Mouse (Mus musculus): ENCODE results near the gene Nek6. TPM values are rescaled to one million over a fixed set of nuclear protein-coding genes. Genes with fewer than 3 reads are reported as not detected.

Nek6 gene
- polyA plus RNA-seq, 1 experiment: 31.3 TPM

- H3K4me1 ChIP-seq (ENCODE audit: control insufficient read depth, insufficient read depth, low read length): peaks cover 11% of the 10 kb centered on the region
- H3K9ac ChIP-seq (ENCODE audit: low read depth, poor library complexity, severe bottlenecking): no peak overlapping the region
- H3K27me3 ChIP-seq (ENCODE audit: control insufficient read depth, insufficient read depth, low read length, poor library complexity, severe bottlenecking): no peaks in the 10 kb centered on the region
- 0 out of 2 replicates have a peak, but pooled peaks cover 2% of the 10 kb centered on the region for H3K36me3 ChIP-seq (ENCODE audit: control insufficient read depth, insufficient read depth, low read length, poor library complexity, severe bottlenecking)
- H3K4me3 ChIP-seq (ENCODE audit: low read depth, low read length): no peak overlapping the region
- H3K9me3 ChIP-seq (replicated peaks; ENCODE audit: control insufficient read depth, insufficient read depth, low read length, poor library complexity, severe bottlenecking): no peaks in the 10 kb centered on the region
- no peak for TF ChIP-seq POLR2A (IDR thresholded peaks at IDR 0.05; ENCODE audit: insufficient read depth, low read length)
- no peak for TF ChIP-seq CTCF (IDR thresholded peaks at IDR 0.05; ENCODE audit: low read depth, low read length)
- no peak for TF ChIP-seq EP300 (IDR thresholded peaks at IDR 0.05; ENCODE audit: insufficient read depth, low read depth, low read length)
- 0 out of 2 replicates have a peak overlapping the region, but pooled peaks have one; percentile 30 for H3K27ac ChIP-seq (ENCODE audit: insufficient read depth, low read length)
Observed at GRCm38 (mm10) chr2:38560296-38561227, 49.1 kb downstream of the Nek6 start.

GRCm38 (mm10) chr2:38562596-38562995 lies 51.2 kb downstream of the Nek6 start:
- H3K4me3 ChIP-seq (ENCODE audit: low read depth, low read length): no peak overlapping the region
- H3K27me3 ChIP-seq (ENCODE audit: control insufficient read depth, insufficient read depth, low read length, poor library complexity, severe bottlenecking): no peaks in the 10 kb centered on the region
- peaks cover 3% of the 10 kb centered on the region for H3K4me1 ChIP-seq (ENCODE audit: control insufficient read depth, insufficient read depth, low read length)
- no peaks in the 10 kb centered on the region for H3K9me3 ChIP-seq (replicated peaks; ENCODE audit: control insufficient read depth, insufficient read depth, low read length, poor library complexity, severe bottlenecking)
- H3K36me3 ChIP-seq (ENCODE audit: control insufficient read depth, insufficient read depth, low read length, poor library complexity, severe bottlenecking): 0 out of 2 replicates have a peak, but pooled peaks cover 2% of the 10 kb centered on the region
- H3K9ac ChIP-seq (ENCODE audit: low read depth, poor library complexity, severe bottlenecking): no peak overlapping the region
- TF ChIP-seq CTCF (IDR thresholded peaks at IDR 0.05; ENCODE audit: low read depth, low read length): no peak
- H3K27ac ChIP-seq (ENCODE audit: insufficient read depth, low read length): no peak overlapping the region

- no peak overlapping the region for H3K4me3 ChIP-seq (ENCODE audit: low read depth, low read length)
- H3K4me1 ChIP-seq (ENCODE audit: control insufficient read depth, insufficient read depth, low read length): no peaks in the 10 kb centered on the region
- no peak overlapping the region for H3K27ac ChIP-seq (ENCODE audit: insufficient read depth, low read length)
- H3K9me3 ChIP-seq (replicated peaks; ENCODE audit: control insufficient read depth, insufficient read depth, low read length, poor library complexity, severe bottlenecking): no peaks in the 10 kb centered on the region
- no peak overlapping the region for H3K9ac ChIP-seq (ENCODE audit: low read depth, poor library complexity, severe bottlenecking)
- H3K36me3 ChIP-seq (ENCODE audit: control insufficient read depth, insufficient read depth, low read length, poor library complexity, severe bottlenecking): no peaks in the 10 kb centered on the region
- H3K27me3 ChIP-seq (ENCODE audit: control insufficient read depth, insufficient read depth, low read length, poor library complexity, severe bottlenecking): no peaks in the 10 kb centered on the region
- TF ChIP-seq POLR2A (IDR thresholded peaks at IDR 0.05; ENCODE audit: insufficient read depth, low read length) (no peak), EP300 (IDR thresholded peaks at IDR 0.05; ENCODE audit: insufficient read depth, low read depth, low read length) (no peak), CTCF (IDR thresholded peaks at IDR 0.05; ENCODE audit: low read depth, low read length) (no peak)
Observed at GRCm38 (mm10) chr2:38571971-38572601, 60.6 kb downstream of the Nek6 start.

- Histone ChIP-seq H3K27ac (ENCODE audit: insufficient read depth, low read length) (no peak overlapping the region), H3K9ac (ENCODE audit: low read depth, poor library complexity, severe bottlenecking) (no peak overlapping the region), H3K36me3 (ENCODE audit: control insufficient read depth, insufficient read depth, low read length, poor library complexity, severe bottlenecking) (no peaks in the 10 kb centered on the region), H3K4me1 (ENCODE audit: control insufficient read depth, insufficient read depth, low read length) (no peaks in the 10 kb centered on the region), H3K27me3 (ENCODE audit: control insufficient read depth, insufficient read depth, low read length, poor library complexity, severe bottlenecking) (no peaks in the 10 kb centered on the region), H3K4me3 (ENCODE audit: low read depth, low read length) (no peak overlapping the region), H3K9me3 (replicated peaks; ENCODE audit: control insufficient read depth, insufficient read depth, low read length, poor library complexity, severe bottlenecking) (no peaks in the 10 kb centered on the region)
- no peak for TF ChIP-seq EP300 (IDR thresholded peaks at IDR 0.05; ENCODE audit: insufficient read depth, low read depth, low read length)
- no peak for TF ChIP-seq POLR2A (IDR thresholded peaks at IDR 0.05; ENCODE audit: insufficient read depth, low read length)
- TF ChIP-seq CTCF (IDR thresholded peaks at IDR 0.05; ENCODE audit: low read depth, low read length): no peak
Observed at GRCm38 (mm10) chr2:38574697-38575096, 63.3 kb downstream of the Nek6 start.

GRCm38 (mm10) chr2:38578602-38579521 lies 67.4 kb downstream of the Nek6 start:
- Histone ChIP-seq H3K36me3 (ENCODE audit: control insufficient read depth, insufficient read depth, low read length, poor library complexity, severe bottlenecking) (no peaks in the 10 kb centered on the region), H3K27ac (ENCODE audit: insufficient read depth, low read length) (no peak overlapping the region)

More at GRCm38 (mm10) chr2:38578602-38579521, 67.4 kb downstream of the Nek6 start:
- TF ChIP-seq EP300 (IDR thresholded peaks at IDR 0.05; ENCODE audit: insufficient read depth, low read depth, low read length) (no peak), POLR2A (IDR thresholded peaks at IDR 0.05; ENCODE audit: insufficient read depth, low read length) (no peak), CTCF (IDR thresholded peaks at IDR 0.05; ENCODE audit: low read depth, low read length) (no peak)
- Histone ChIP-seq H3K4me1 (ENCODE audit: control insufficient read depth, insufficient read depth, low read length) (no peaks in the 10 kb centered on the region), H3K9ac (ENCODE audit: low read depth, poor library complexity, severe bottlenecking) (no peak overlapping the region), H3K27me3 (ENCODE audit: control insufficient read depth, insufficient read depth, low read length, poor library complexity, severe bottlenecking) (no peaks in the 10 kb centered on the region), H3K4me3 (ENCODE audit: low read depth, low read length) (no peak overlapping the region), H3K9me3 (replicated peaks; ENCODE audit: control insufficient read depth, insufficient read depth, low read length, poor library complexity, severe bottlenecking) (no peaks in the 10 kb centered on the region)

All from ES-Bruce4 (cell line).